Comparison of ENCODE assay signal across 9 mouse cellular contexts in the genomic region with DNA sequence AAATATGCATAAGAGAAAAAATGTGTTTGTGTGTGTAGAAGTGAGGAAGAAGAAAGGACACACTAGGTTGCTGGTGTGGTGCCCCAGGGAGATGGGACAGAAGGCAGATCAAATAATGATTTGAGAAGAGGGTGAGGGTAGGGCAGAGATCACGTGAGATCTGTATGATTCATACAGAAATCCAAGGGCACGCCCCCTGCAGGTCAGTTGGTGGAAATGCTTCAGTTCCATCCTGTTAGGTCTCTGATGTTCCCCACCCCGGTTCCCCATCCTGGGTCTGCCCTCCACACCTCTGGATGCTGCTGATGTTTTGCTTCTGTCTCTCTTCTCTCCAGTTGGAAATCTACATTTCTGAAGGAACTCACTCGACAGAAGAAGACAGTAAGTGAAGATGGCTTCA. TPM values are rescaled to one million over a fixed set of nuclear protein-coding genes. Genes with fewer than 3 reads are reported as not detected.
DNase-seq lines count a peak whose midpoint lies in the region; ATAC-seq and TF ChIP-seq lines count a peak whose summit lies in the region.
"Had no signal": no experiment of that assay in that cellular context is flagged by ENCODE, and none has a peak within 500 bp of the region (broad histone marks: within the 10 kb centered on the region; RNA-seq: fewer than 3 reads in every experiment).

No protein-coding gene starts in this region.

- no peaks in the 10 kb centered on the region for H3K27me3 ChIP-seq in liver, adult 2 months (ENCODE audit: control insufficient read depth, insufficient read depth, low read length)
- H3K27me3 ChIP-seq in liver, embryonic 12.5 days (replicated peaks) = no peaks in the 10 kb centered on the region
- no peaks in the 10 kb centered on the region; the same call in 1 of the 2 replicates for H3K27me3 ChIP-seq in splenic B cell, adult 2 months (ENCODE audit: control insufficient read depth, insufficient read depth, low read length, poor library complexity, severe bottlenecking)
- no peaks in the 10 kb centered on the region for H3K27me3 ChIP-seq in midbrain, embryonic 11.5 days (ENCODE audit: control insufficient read depth, insufficient read depth, low read length)
- H3K27me3 ChIP-seq: embryonic facial prominence, embryonic 15.5 days had no signal

- no peak for TF ChIP-seq POLR2A in liver, adult 2 months (IDR thresholded peaks at IDR 0.05; ENCODE audit: extremely low read depth, insufficient read depth, low read length)
- no peak for TF ChIP-seq POLR2A in brain, embryonic 14.5 days (IDR thresholded peaks at IDR 0.05; ENCODE audit: borderline replicate concordance, extremely low read depth, insufficient read depth, insufficient read length, poor library complexity, severe bottlenecking)

- H3K4me3 ChIP-seq in liver, adult 2 months (ENCODE audit: insufficient read depth, low read depth, low read length) = no peak overlapping the region
- H3K4me3 ChIP-seq in liver, embryonic 12.5 days = no peak overlapping the region
- H3K4me3 ChIP-seq in midbrain, embryonic 11.5 days (ENCODE audit: low read depth, low read length) = no peak overlapping the region
- H3K4me3 ChIP-seq: embryonic facial prominence, embryonic 15.5 days had no signal

- H3K36me3 ChIP-seq in liver, adult 2 months (ENCODE audit: control insufficient read depth, insufficient read depth, low read length) = peaks cover 53% of the 10 kb centered on the region
- H3K36me3 ChIP-seq in liver, embryonic 12.5 days = peaks cover 95% of the 10 kb centered on the region
- H3K36me3 ChIP-seq in splenic B cell, adult 2 months (ENCODE audit: control insufficient read depth, insufficient read depth, low read length, poor library complexity, severe bottlenecking) = peaks cover 15% of the 10 kb centered on the region; the same call in 1 of the 2 replicates
- peaks cover 14% of the 10 kb centered on the region; the same call in 1 of the 2 replicates for H3K36me3 ChIP-seq in midbrain, embryonic 11.5 days (ENCODE audit: control insufficient read depth, insufficient read depth, low read length)

- TF ChIP-seq CTCF in liver, adult 2 months (IDR thresholded peaks at IDR 0.05; ENCODE audit: low read depth, low read length) = peak; percentile 49; the same call in 1 of the 2 replicates
- TF ChIP-seq CTCF in brain, embryonic 14.5 days (IDR thresholded peaks at IDR 0.05; ENCODE audit: borderline replicate concordance, extremely low read depth, insufficient read depth, insufficient read length) = peak; percentile 50; the same call in 1 of the 2 replicates

- H3K4me1 ChIP-seq in liver, adult 2 months (ENCODE audit: control insufficient read depth, insufficient read depth, low read length) = no peaks in the 10 kb centered on the region
- peaks cover 5% of the 10 kb centered on the region; the same call in 1 of the 2 replicates for H3K4me1 ChIP-seq in liver, embryonic 12.5 days
- H3K4me1 ChIP-seq in midbrain, embryonic 11.5 days (ENCODE audit: control insufficient read depth, insufficient read depth, low read length) = no peaks in the 10 kb centered on the region
- H3K4me1 ChIP-seq: embryonic facial prominence, embryonic 15.5 days had no signal

- peak; percentile 38 for DNase-seq in adrenal gland, postnatal 10 days
- no peak for DNase-seq in adrenal gland, postnatal 4 days (ENCODE audit: low spot score in 2 of 2)
- DNase-seq in liver, adult 2 months (ENCODE audit: extremely low read depth, low read depth, low spot score) = no peak
- DNase-seq in brain, embryonic 14.5 days (ENCODE audit: low read depth) = no peak
- peak; percentile 58 for DNase-seq in splenic B cell, adult 2 months (ENCODE audit: low read depth, low spot score)
- DNase-seq in cerebellum, postnatal 36 days = no peak
- DNase-seq in midbrain, embryonic 11.5 days (ENCODE audit: low spot score, missing footprints) = no peak

- H3K79me2 ChIP-seq in liver, adult 2 months (ENCODE audit: control insufficient read depth, insufficient read depth, low read length) = no peaks in the 10 kb centered on the region

- WGBS in liver, adult 2 months = 54% methylated on average over 4 of the region's 4 CpGs
- 37% methylated on average over 4 of the region's 4 CpGs for WGBS in liver, embryonic 12.5 days (ENCODE audit: insufficient replicate concordance)
- 55% methylated on average over 4 of the region's 4 CpGs for WGBS in midbrain, embryonic 11.5 days

- H3K9ac ChIP-seq in liver, adult 2 months (ENCODE audit: low read depth, low read length) = no peak overlapping the region
- H3K9ac ChIP-seq in liver, embryonic 12.5 days = no peak overlapping the region
- H3K9ac ChIP-seq in midbrain, embryonic 11.5 days (ENCODE audit: low read length) = no peak overlapping the region
- H3K9ac ChIP-seq: embryonic facial prominence, embryonic 15.5 days had no signal

- no peak overlapping the region for H3K27ac ChIP-seq in liver, adult 2 months (replicated peaks; ENCODE audit: insufficient read depth, low read depth, low read length)
- H3K27ac ChIP-seq in liver, embryonic 12.5 days = no peak overlapping the region
- no peak overlapping the region for H3K27ac ChIP-seq in midbrain, embryonic 11.5 days (ENCODE audit: low read depth, low read length)
- H3K27ac ChIP-seq: embryonic facial prominence, embryonic 15.5 days had no signal

- no peak overlapping the region for H3K4me2 ChIP-seq in liver, embryonic 12.5 days
- H3K4me2 ChIP-seq in midbrain, embryonic 11.5 days = no peak overlapping the region
- H3K4me2 ChIP-seq: embryonic facial prominence, embryonic 15.5 days had no signal

- no peaks in the 10 kb centered on the region for H3K9me3 ChIP-seq in liver, embryonic 12.5 days (replicated peaks)
- H3K9me3 ChIP-seq in midbrain, embryonic 11.5 days (ENCODE audit: control insufficient read depth, low read length) = no peaks in the 10 kb centered on the region
- H3K9me3 ChIP-seq: embryonic facial prominence, embryonic 15.5 days had no signal

- ATAC-seq in liver, embryonic 12.5 days = no peak
- ATAC-seq in midbrain, embryonic 11.5 days (ENCODE audit: low FRiP score) = no peak

RNA-seq across cellular contexts. Expression of gene Ciao2a, which starts 9.6 kb away (rescaled TPM):
- total RNA-seq in adrenal gland, postnatal 10 days (2021) = 10 to 100 TPM; 89.9 to 97.4 TPM
- 100 to 1,000 TPM; 103 TPM for total RNA-seq in adrenal gland, postnatal 4 days (2021)
- total RNA-seq in liver, adult 2 months (2014; rRNA removed) = 47.0 and 50.5 TPM in 2 replicates
- polyA plus RNA-seq in liver, adult 2 months (2012; rRNA removed) = 13.6 and 16.4 TPM in 2 replicates
- 199 TPM in 2 replicates for polyA plus RNA-seq in liver, embryonic 12.5 days (2016; fragmentation: Nextera tagmentation; extraction: Ambion mirVana)
- polyA plus RNA-seq in brain, embryonic 14.5 days (2012; rRNA removed) = 35.8 and 36.3 TPM in 2 replicates
- 156 and 171 TPM in 2 replicates for polyA plus RNA-seq in midbrain, embryonic 11.5 days (2014; fragmentation: Nextera tagmentation; extraction: Ambion mirVana)

RNA-seq across cellular contexts. Expression of gene Snx1, which starts 9.6 kb away (rescaled TPM):
- total RNA-seq in adrenal gland, postnatal 10 days (2021) = 10 to 100 TPM; 72.3 to 81.3 TPM
- 100 to 1,000 TPM; 107 to 111 TPM for total RNA-seq in adrenal gland, postnatal 4 days (2021)
- 21.3 and 22.1 TPM in 2 replicates for total RNA-seq in liver, adult 2 months (2014; rRNA removed)
- 10.8 and 11.9 TPM in 2 replicates for polyA plus RNA-seq in liver, adult 2 months (2012; rRNA removed)
- 89.6 and 95.1 TPM in 2 replicates for polyA plus RNA-seq in liver, embryonic 12.5 days (2016; fragmentation: Nextera tagmentation; extraction: Ambion mirVana)
- polyA plus RNA-seq in brain, embryonic 14.5 days (2012; rRNA removed) = 75.6 and 101 TPM in 2 replicates
- polyA plus RNA-seq in midbrain, embryonic 11.5 days (2014; fragmentation: Nextera tagmentation; extraction: Ambion mirVana) = 147 and 150 TPM in 2 replicates

RNA-seq across cellular contexts. Expression of gene Dapk2, which starts 22.1 kb away (rescaled TPM):
- 10 to 100 TPM in 1 of 2 experiments, 1 to 10 TPM in 1; 8.3 to 12.4 TPM for total RNA-seq in adrenal gland, postnatal 10 days (2021)
- 1 to 10 TPM; 7.6 to 9.7 TPM for total RNA-seq in adrenal gland, postnatal 4 days (2021)
- total RNA-seq in liver, adult 2 months (2014; rRNA removed) = 9.6 and 11.0 TPM in 2 replicates
- polyA plus RNA-seq in liver, adult 2 months (2012; rRNA removed) = 4.3 and 6.2 TPM in 2 replicates
- 12.3 and 16.4 TPM in 2 replicates for polyA plus RNA-seq in liver, embryonic 12.5 days (2016; fragmentation: Nextera tagmentation; extraction: Ambion mirVana)
- polyA plus RNA-seq in brain, embryonic 14.5 days (2012; rRNA removed) = 1.0 and 1.1 TPM in 2 replicates
- 6.7 and 7.4 TPM in 2 replicates for polyA plus RNA-seq in midbrain, embryonic 11.5 days (2014; fragmentation: Nextera tagmentation; extraction: Ambion mirVana)

Comparison
In these comparisons a context has a peak if more than half of its experiments do, and no peak if none do; other contexts are left out.
1. DNase-seq: peak in adrenal gland, postnatal 10 days (single experiment) and splenic B cell, adult 2 months (single experiment); none in adrenal gland, postnatal 4 days (0 of 2), liver, adult 2 months (single experiment), brain, embryonic 14.5 days (single experiment), cerebellum, postnatal 36 days (0 of 2) and midbrain, embryonic 11.5 days (single experiment).